Mouse (Mus musculus) bone marrow macrophage, adult 2 months (primary cell): Measurements from ENCODE around the gene Glis3. TPM values are rescaled to one million over a fixed set of nuclear protein-coding genes. Genes with fewer than 3 reads are reported as not detected.

ENCODE experiments used
- H3K27ac ChIP-seq: 2 replicates; pipeline ENCODE4 v1.5.1; 2012; ENCODE audit warnings: low read depth, low read length; ENCODE audit not compliant: insufficient read depth
- H3K4me1 ChIP-seq: 2 replicates; pipeline ENCODE4 v1.6.1; 2012; ENCODE audit warnings: low read length; ENCODE audit not compliant: control insufficient read depth, insufficient read depth
- H3K4me3 ChIP-seq: 2 replicates; pipeline ENCODE4 v1.5.1; 2012; ENCODE audit warnings: mild to moderate bottlenecking, low read length, moderate library complexity; ENCODE audit not compliant: insufficient read depth
- CTCF ChIP-seq: IDR thresholded peaks from 2 replicates; pipeline ENCODE4 v1.5.1; 2012; ENCODE audit warnings: low read depth, mild to moderate bottlenecking, low read length, moderate library complexity
- POLR2A ChIP-seq: IDR thresholded peaks from 2 replicates; pipeline ENCODE4 v1.6.1; 2012; ENCODE audit warnings: mild to moderate bottlenecking, low read depth, low read length, borderline replicate concordance
- polyA plus RNA-seq: library from polyadenylated mRNA; stranded (reverse); fragments of >200 nt; gene quantifications from 2 replicates; pipeline ENCODE4 v1.2.4, GENCODE M21; 2012; ENCODE audit not compliant: missing spikeins, insufficient read depth, insufficient read length

Gene Glis3
- polyA plus RNA-seq, 1 experiment, result 3.4 TPM

GRCm38 (mm10) chr19:28327536-28327935 is 352.3 kb downstream of the Glis3 start:
- H3K27ac ChIP-seq, result no peak overlapping the region
- H3K4me1 ChIP-seq, result no peaks in the 10 kb centered on the region
- no peak overlapping the region for H3K4me3 ChIP-seq
- no peak for TF ChIP-seq POLR2A
- no peak for TF ChIP-seq CTCF

GRCm38 (mm10) chr19:28306036-28306435 is 373.8 kb downstream of the Glis3 start:
- H3K4me1 ChIP-seq, result no peaks in the 10 kb centered on the region
- no peak for TF ChIP-seq CTCF
- no peak for TF ChIP-seq POLR2A
- H3K27ac ChIP-seq, result no peak overlapping the region
- H3K4me3 ChIP-seq, result no peak overlapping the region

- H3K4me3 ChIP-seq, result no peak overlapping the region
- H3K4me1 ChIP-seq, result no peaks in the 10 kb centered on the region
- H3K27ac ChIP-seq, result no peak overlapping the region
- TF ChIP-seq CTCF, result no peak
- no peak for TF ChIP-seq POLR2A
Observed at GRCm38 (mm10) chr19:28305510-28305909, 374.4 kb downstream of the Glis3 start.

- H3K4me3 ChIP-seq, result no peak overlapping the region
- H3K4me1 ChIP-seq, result no peaks in the 10 kb centered on the region
- TF ChIP-seq CTCF, result no peak
- TF ChIP-seq POLR2A, result no peak
- H3K27ac ChIP-seq, result no peak overlapping the region
Observed at GRCm38 (mm10) chr19:28302831-28303242, 377.0 kb downstream of the Glis3 start.

- TF ChIP-seq POLR2A (no peak), CTCF (no peak)
- Histone ChIP-seq H3K27ac (no peak overlapping the region), H3K4me3 (no peak overlapping the region)
Observed at GRCm38 (mm10) chr19:28300226-28300625, 379.7 kb downstream of the Glis3 start.

GRCm38 (mm10) chr19:28299211-28299775 is 380.6 kb downstream of the Glis3 start:
- Histone ChIP-seq H3K27ac (no peak overlapping the region), H3K4me3 (no peak overlapping the region), H3K4me1 (no peaks in the 10 kb centered on the region)
- TF ChIP-seq POLR2A (no peak), CTCF (no peak)

More at GRCm38 (mm10) chr19:28300226-28300625, 379.7 kb downstream of the Glis3 start:
- H3K4me1 ChIP-seq, result no peaks in the 10 kb centered on the region

- no peak for TF ChIP-seq CTCF
- TF ChIP-seq POLR2A, result no peak
- Histone ChIP-seq H3K4me1 (no peaks in the 10 kb centered on the region), H3K4me3 (no peak overlapping the region), H3K27ac (no peak overlapping the region)
Observed at GRCm38 (mm10) chr19:28298669-28299068, 381.2 kb downstream of the Glis3 start.

GRCm38 (mm10) chr19:28291596-28291995 is 388.3 kb downstream of the Glis3 start:
- H3K27ac ChIP-seq, result no peak overlapping the region
- H3K4me3 ChIP-seq, result no peak overlapping the region
- TF ChIP-seq POLR2A (no peak), CTCF (no peak)
- no peaks in the 10 kb centered on the region for H3K4me1 ChIP-seq

GRCm38 (mm10) chr19:28289457-28289856 is 390.4 kb downstream of the Glis3 start:
- H3K27ac ChIP-seq, result no peak overlapping the region
- TF ChIP-seq POLR2A, result no peak
- no peak for TF ChIP-seq CTCF
- no peaks in the 10 kb centered on the region for H3K4me1 ChIP-seq
- H3K4me3 ChIP-seq, result no peak overlapping the region

GRCm38 (mm10) chr19:28287431-28287830 is 392.4 kb downstream of the Glis3 start:
- Histone ChIP-seq H3K27ac (no peak overlapping the region), H3K4me3 (no peak overlapping the region), H3K4me1 (no peaks in the 10 kb centered on the region)
- TF ChIP-seq CTCF, result no peak
- TF ChIP-seq POLR2A, result no peak

GRCm38 (mm10) chr19:28284098-28284569 is 395.7 kb downstream of the Glis3 start:
- H3K4me3 ChIP-seq, result no peak overlapping the region
- H3K27ac ChIP-seq, result no peak overlapping the region
- TF ChIP-seq CTCF (no peak), POLR2A (no peak)
- H3K4me1 ChIP-seq, result no peaks in the 10 kb centered on the region
